Comparison of ENCODE assay signal across 18 mouse cellular contexts in the genomic region with DNA sequence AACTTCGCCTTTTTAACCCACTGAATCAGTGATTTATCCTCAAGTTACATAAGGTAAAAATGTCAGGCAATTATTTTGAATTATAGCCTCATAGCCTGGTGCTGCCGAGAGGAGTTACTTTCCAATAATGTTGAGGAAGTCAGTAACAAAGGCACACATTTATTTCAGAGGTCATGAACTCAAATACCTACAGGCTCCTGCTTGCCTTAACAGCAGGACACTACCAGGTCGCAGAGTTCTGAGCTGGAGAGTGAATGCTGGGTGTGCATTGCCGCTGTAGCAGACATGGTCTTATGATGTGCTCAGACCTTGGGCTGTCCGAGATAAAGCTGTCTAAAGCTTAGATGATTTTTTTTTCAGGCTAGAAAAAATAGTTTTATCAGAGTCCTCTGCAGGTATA.
DNase-seq lines count a peak whose midpoint lies in the region; ATAC-seq and TF ChIP-seq lines count a peak whose summit lies in the region.
"Had no signal": no experiment of that assay in that cellular context is flagged by ENCODE, and none has a peak within 500 bp of the region (broad histone marks: within the 10 kb centered on the region; RNA-seq: fewer than 3 reads in every experiment).

No protein-coding gene starts in this region.

- no peaks in the 10 kb centered on the region for H3K36me3 ChIP-seq in intestine, embryonic 14.5 days (ENCODE audit: control insufficient read depth, insufficient read depth, low read length)
- no peaks in the 10 kb centered on the region for H3K36me3 ChIP-seq in intestine, postnatal 0 days (ENCODE audit: control insufficient read depth, insufficient read depth)
- H3K36me3 ChIP-seq in limb, embryonic 11.5 days (ENCODE audit: control insufficient read depth, insufficient read depth, low read length): no peaks in the 10 kb centered on the region
- no peaks in the 10 kb centered on the region for H3K36me3 ChIP-seq in stomach, postnatal 0 days (ENCODE audit: control insufficient read depth, insufficient read depth, low read length)
- H3K36me3 ChIP-seq: forebrain, embryonic 10.5 days had no signal

- H3K27ac ChIP-seq in intestine, embryonic 14.5 days (ENCODE audit: low read depth): no peak overlapping the region
- H3K27ac ChIP-seq in intestine, postnatal 0 days (ENCODE audit: low read depth, low read length): no peak overlapping the region
- peak overlapping the region; percentile 53 for H3K27ac ChIP-seq in limb, embryonic 11.5 days (replicated peaks; ENCODE audit: low read depth, low read length)
- no peak overlapping the region for H3K27ac ChIP-seq in stomach, postnatal 0 days (replicated peaks)
- H3K27ac ChIP-seq: forebrain, embryonic 10.5 days; hindbrain, postnatal 0 days; liver, embryonic 14.5 days had no signal

- no peak overlapping the region for H3K4me3 ChIP-seq in intestine, embryonic 14.5 days (ENCODE audit: low read depth, low read length)
- no peak overlapping the region for H3K4me3 ChIP-seq in intestine, postnatal 0 days (ENCODE audit: low read depth, low read length)
- H3K4me3 ChIP-seq in limb, embryonic 11.5 days (ENCODE audit: low read depth, low read length): no peak overlapping the region
- no peak overlapping the region for H3K4me3 ChIP-seq in stomach, postnatal 0 days (ENCODE audit: low read depth, low read length)
- H3K4me3 ChIP-seq: forebrain, embryonic 10.5 days had no signal

- no peak overlapping the region for H3K9ac ChIP-seq in intestine, embryonic 14.5 days (ENCODE audit: low read length)
- no peak overlapping the region for H3K9ac ChIP-seq in intestine, postnatal 0 days (ENCODE audit: low read depth, low read length)
- no peak overlapping the region; the same call in 1 of the 2 replicates for H3K9ac ChIP-seq in limb, embryonic 11.5 days (ENCODE audit: low read length)
- H3K9ac ChIP-seq in stomach, postnatal 0 days (ENCODE audit: low read length): no peak overlapping the region
- H3K9ac ChIP-seq: liver, embryonic 14.5 days had no signal

- DNase-seq in intestine, embryonic 14.5 days (ENCODE audit: low spot score): peak; percentile 49
- peak; percentile 45 for DNase-seq in embryo, embryonic 11.5 days (ENCODE audit: low read depth, low spot score)
- peak; percentile 67 for DNase-seq in limb, embryonic 11.5 days (ENCODE audit: low spot score)
- DNase-seq in stomach, postnatal 0 days (ENCODE audit: low spot score): no peak
- no peak for DNase-seq in testis, postnatal 10 days (ENCODE audit: low spot score)
- no peak for DNase-seq in urinary bladder, postnatal 36 days (ENCODE audit: low spot score in 2 of 2)
- DNase-seq: cerebellum, adult 9-10 months; gastrocnemius, postnatal 25 days; kidney, adult 9 months; kidney, postnatal 25 days; left cerebral cortex, postnatal 4 days; thymus, postnatal 4 days had no signal

- WGBS in intestine, embryonic 14.5 days: 30% methylated on average over 5 of the region's 5 CpGs
- WGBS in intestine, postnatal 0 days: 33% methylated on average over 5 of the region's 5 CpGs
- WGBS in limb, embryonic 11.5 days: 2% methylated on average over 5 of the region's 5 CpGs
- 39% methylated on average over 5 of the region's 5 CpGs for WGBS in stomach, postnatal 0 days

- no peak overlapping the region for H3K4me2 ChIP-seq in intestine, embryonic 14.5 days (ENCODE audit: low read length)
- H3K4me2 ChIP-seq in intestine, postnatal 0 days (replicated peaks; ENCODE audit: low read depth): no peak overlapping the region
- 0 out of 2 replicates have a peak overlapping the region, but pooled peaks have one; percentile 10 for H3K4me2 ChIP-seq in limb, embryonic 11.5 days (ENCODE audit: low read depth, severe bottlenecking)
- no peak overlapping the region for H3K4me2 ChIP-seq in stomach, postnatal 0 days (replicated peaks; ENCODE audit: low read depth)

- ATAC-seq in intestine, embryonic 14.5 days (replicated peaks; ENCODE audit: low FRiP score, low TSS enrichment, low read depth): no peak
- ATAC-seq in intestine, postnatal 0 days: no peak
- peak; percentile 70; the same call in 1 of the 2 replicates for ATAC-seq in limb, embryonic 11.5 days (ENCODE audit: insufficient number of reproducible peaks, low FRiP score, low TSS enrichment, low read depth)
- 0 out of 2 replicates have a peak, but pooled peaks have one; percentile 24 for ATAC-seq in stomach, postnatal 0 days (ENCODE audit: low FRiP score, low TSS enrichment)
- ATAC-seq: hindbrain, postnatal 0 days; midbrain, embryonic 16.5 days had no signal

- no peaks in the 10 kb centered on the region for H3K27me3 ChIP-seq in intestine, embryonic 14.5 days (replicated peaks; ENCODE audit: control insufficient read depth, insufficient read depth, low read length)
- H3K27me3 ChIP-seq in intestine, postnatal 0 days (replicated peaks; ENCODE audit: control insufficient read depth, insufficient read depth, low read length): no peaks in the 10 kb centered on the region
- H3K27me3 ChIP-seq in limb, embryonic 11.5 days (ENCODE audit: control insufficient read depth, insufficient read depth, low read length): no peaks in the 10 kb centered on the region
- H3K27me3 ChIP-seq in stomach, postnatal 0 days (ENCODE audit: control insufficient read depth, insufficient read depth, low read length): no peaks in the 10 kb centered on the region
- H3K27me3 ChIP-seq: CH12.LX had no signal

- no peak for TF ChIP-seq CTCF in intestine, postnatal 0 days (IDR thresholded peaks at IDR 0.05; ENCODE audit: low read depth)
- TF ChIP-seq CTCF in stomach, postnatal 0 days (IDR thresholded peaks at IDR 0.05; ENCODE audit: low read depth): no peak

- no peaks in the 10 kb centered on the region for H3K9me3 ChIP-seq in intestine, embryonic 14.5 days (ENCODE audit: control insufficient read depth, low read length)
- H3K9me3 ChIP-seq in intestine, postnatal 0 days (ENCODE audit: control insufficient read depth): no peaks in the 10 kb centered on the region
- no peaks in the 10 kb centered on the region for H3K9me3 ChIP-seq in limb, embryonic 11.5 days (ENCODE audit: control insufficient read depth, low read length)
- no peaks in the 10 kb centered on the region for H3K9me3 ChIP-seq in stomach, postnatal 0 days (ENCODE audit: control insufficient read depth, low read length)
- H3K9me3 ChIP-seq: forebrain, embryonic 10.5 days had no signal

- peaks cover 11% of the 10 kb centered on the region for H3K4me1 ChIP-seq in intestine, embryonic 14.5 days (replicated peaks; ENCODE audit: control insufficient read depth, insufficient read depth, low read length)
- H3K4me1 ChIP-seq in intestine, postnatal 0 days (replicated peaks; ENCODE audit: control insufficient read depth, insufficient read depth, low read length): peaks cover 4% of the 10 kb centered on the region; the same call in 1 of the 2 replicates
- H3K4me1 ChIP-seq in limb, embryonic 11.5 days (ENCODE audit: control insufficient read depth, insufficient read depth, low read length): peaks cover 39% of the 10 kb centered on the region
- H3K4me1 ChIP-seq in stomach, postnatal 0 days (replicated peaks; ENCODE audit: control insufficient read depth, insufficient read depth): no peaks in the 10 kb centered on the region

- no peak for TF ChIP-seq EP300 in stomach, postnatal 0 days (optimal IDR thresholded peaks at IDR 0.05)

Comparison
In these comparisons a context has a peak if more than half of its experiments do, and no peak if none do; other contexts are left out.
1. ATAC-seq: peak in limb, embryonic 11.5 days (single experiment) and stomach, postnatal 0 days (single experiment); none in intestine, embryonic 14.5 days (single experiment) and intestine, postnatal 0 days (single experiment).
2. DNase-seq: peak in intestine, embryonic 14.5 days (single experiment), embryo, embryonic 11.5 days (single experiment) and limb, embryonic 11.5 days (single experiment); none in stomach, postnatal 0 days (single experiment), testis, postnatal 10 days (single experiment) and urinary bladder, postnatal 36 days (0 of 2).